Mouse (Mus musculus): ENCODE results near the gene Sap18b. TPM values are rescaled to one million over a fixed set of nuclear protein-coding genes. Genes with fewer than 3 reads are reported as not detected.

Gene Sap18b
- polyA plus RNA-seq, 1 experiment from 2014 or later, result 379 TPM

- 95% methylated on average over 16 of the region's 16 CpGs for WGBS
- no peaks in the 10 kb centered on the region for H3K27me3 ChIP-seq (ENCODE audit: control insufficient read depth, insufficient read depth, low read length)
- no peak for DNase-seq (ENCODE audit: low spot score)
- no peak overlapping the region for H3K9ac ChIP-seq (ENCODE audit: low read length)
- H3K4me2 ChIP-seq (ENCODE audit: low read depth, low read length, severe bottlenecking), result no peak overlapping the region
- no peak overlapping the region for H3K27ac ChIP-seq (ENCODE audit: low read depth, low read length)
- H3K4me3 ChIP-seq (ENCODE audit: low read depth, low read length), result no peak overlapping the region
- no peak for ATAC-seq (replicated peaks; ENCODE audit: low FRiP score)
- peaks cover 29% of the 10 kb centered on the region for H3K36me3 ChIP-seq (ENCODE audit: control insufficient read depth, insufficient read depth, low read length)
- no peaks in the 10 kb centered on the region for H3K4me1 ChIP-seq (replicated peaks; ENCODE audit: control insufficient read depth, insufficient read depth, low read length)
- H3K9me3 ChIP-seq (ENCODE audit: control insufficient read depth, low read length), result no peaks in the 10 kb centered on the region
Observed at GRCm38 (mm10) chr8:95871690-95872089, 46.5 kb downstream of the Sap18b start.

DNA sequence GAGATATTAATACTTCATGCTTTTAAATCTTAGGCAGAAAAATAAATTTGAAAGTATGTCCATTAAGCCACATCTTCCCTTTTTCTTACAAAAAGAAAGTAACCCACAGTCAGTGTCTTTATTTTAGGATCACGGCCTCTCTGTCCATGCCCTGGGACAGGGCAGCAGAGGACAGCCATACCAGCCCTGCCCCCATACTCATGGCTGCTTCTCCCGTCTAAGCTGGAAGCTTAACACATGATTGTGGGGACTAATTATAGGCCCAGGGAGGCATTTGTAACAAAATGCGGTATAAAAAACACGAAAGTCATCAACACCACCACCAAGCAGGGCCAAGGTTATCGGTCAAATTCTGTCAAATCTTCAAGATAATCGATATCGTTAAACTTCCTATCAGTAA lies 50.1 kb downstream of the Sap18b start:
- no peak for DNase-seq (ENCODE audit: low spot score)
- 94% methylated on average over 7 of the region's 7 CpGs for WGBS
- no peak for ATAC-seq (replicated peaks; ENCODE audit: low FRiP score)
- no peak overlapping the region for H3K9ac ChIP-seq (ENCODE audit: low read length)
- H3K36me3 ChIP-seq (ENCODE audit: control insufficient read depth, insufficient read depth, low read length), result peaks cover 17% of the 10 kb centered on the region
- peaks cover 4% of the 10 kb centered on the region; the same call in 1 of the 2 replicates for H3K4me1 ChIP-seq (replicated peaks; ENCODE audit: control insufficient read depth, insufficient read depth, low read length)
- H3K27ac ChIP-seq (ENCODE audit: low read depth, low read length), result no peak overlapping the region
- H3K27me3 ChIP-seq (ENCODE audit: control insufficient read depth, insufficient read depth, low read length), result no peaks in the 10 kb centered on the region
- no peak overlapping the region for H3K4me3 ChIP-seq (ENCODE audit: low read depth, low read length)
- H3K4me2 ChIP-seq (ENCODE audit: low read depth, low read length, severe bottlenecking), result no peak overlapping the region
- no peaks in the 10 kb centered on the region for H3K9me3 ChIP-seq (ENCODE audit: control insufficient read depth, low read length)

Other genes starting within 250 kb of the Sap18b start
- not detected in 2 replicates for gene Prss54, start 249.0 kb upstream of the Sap18b start, polyA plus RNA-seq (2014; fragmentation: Nextera tagmentation; extraction: Ambion mirVana)
- gene Gins3, start 191.9 kb upstream of the Sap18b start, polyA plus RNA-seq (2014; fragmentation: Nextera tagmentation; extraction: Ambion mirVana), result 31.6 and 35.2 TPM in 2 replicates
- gene Ndrg4, start 148.4 kb upstream of the Sap18b start, polyA plus RNA-seq (2014; fragmentation: Nextera tagmentation; extraction: Ambion mirVana), result 33.2 and 36.7 TPM in 2 replicates
- gene Setd6, start 109.5 kb upstream of the Sap18b start, polyA plus RNA-seq (2014; fragmentation: Nextera tagmentation; extraction: Ambion mirVana), result 27.5 and 30.0 TPM in 2 replicates
- gene Cnot1, start 17.9 kb upstream of the Sap18b start, polyA plus RNA-seq (2014; fragmentation: Nextera tagmentation; extraction: Ambion mirVana), result 133 and 136 TPM in 2 replicates
- 19.6 and 20.3 TPM in 2 replicates for gene Slc38a7, start 28.2 kb downstream of the Sap18b start, polyA plus RNA-seq (2014; fragmentation: Nextera tagmentation; extraction: Ambion mirVana)
- 88.1 and 105 TPM in 2 replicates for gene Got2, start 63.2 kb downstream of the Sap18b start, polyA plus RNA-seq (2014; fragmentation: Nextera tagmentation; extraction: Ambion mirVana)

Measured in forebrain, embryonic 11.5 days (tissue).